Mouse (Mus musculus) testis, adult 2 months (tissue): ENCODE measurements around the gene AC131692.1.

Source experiments
- CTCF ChIP-seq: fragments of 200-500 bp; IDR thresholded peaks from 2 replicates; pipeline ENCODE4 v1.5.1; 2012; ENCODE audit warnings: low read depth, mild to moderate bottlenecking, inconsistent platforms, low read length, moderate library complexity; ENCODE audit not compliant: control insufficient read depth, insufficient read depth, insufficient replicate concordance
- POLR2A ChIP-seq: fragments of 200-500 bp; IDR thresholded peaks from 2 replicates; pipeline ENCODE4 v1.6.1; 2012; ENCODE audit warnings: low read depth, mild to moderate bottlenecking, inconsistent platforms, low read length, moderate library complexity; ENCODE audit not compliant: control insufficient read depth

DNA sequence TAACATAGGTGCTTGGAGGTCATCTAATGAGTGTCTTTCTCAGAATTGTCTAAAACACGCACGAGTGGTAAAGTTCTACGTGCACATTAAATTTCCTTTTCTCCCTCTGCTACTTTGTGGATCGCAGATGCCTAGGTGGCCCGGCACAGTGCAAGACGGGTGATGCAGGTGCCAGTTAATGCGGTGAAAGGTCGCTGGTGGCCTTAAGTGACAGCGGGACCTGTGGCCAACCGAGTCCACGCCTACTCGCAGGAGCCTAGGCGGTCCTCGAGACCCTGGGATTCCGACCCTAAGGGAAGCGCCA is 46.1 kb downstream of the AC131692.1 start:
- TF ChIP-seq POLR2A: no peak
- TF ChIP-seq CTCF: no peak
